Mouse (Mus musculus): ENCODE results near the gene Nr2f1. TPM values are rescaled to one million over a fixed set of nuclear protein-coding genes. Genes with fewer than 3 reads are reported as not detected.

Nr2f1 gene
- polyA plus RNA-seq, 1 experiment = 6.8 TPM

DNA sequence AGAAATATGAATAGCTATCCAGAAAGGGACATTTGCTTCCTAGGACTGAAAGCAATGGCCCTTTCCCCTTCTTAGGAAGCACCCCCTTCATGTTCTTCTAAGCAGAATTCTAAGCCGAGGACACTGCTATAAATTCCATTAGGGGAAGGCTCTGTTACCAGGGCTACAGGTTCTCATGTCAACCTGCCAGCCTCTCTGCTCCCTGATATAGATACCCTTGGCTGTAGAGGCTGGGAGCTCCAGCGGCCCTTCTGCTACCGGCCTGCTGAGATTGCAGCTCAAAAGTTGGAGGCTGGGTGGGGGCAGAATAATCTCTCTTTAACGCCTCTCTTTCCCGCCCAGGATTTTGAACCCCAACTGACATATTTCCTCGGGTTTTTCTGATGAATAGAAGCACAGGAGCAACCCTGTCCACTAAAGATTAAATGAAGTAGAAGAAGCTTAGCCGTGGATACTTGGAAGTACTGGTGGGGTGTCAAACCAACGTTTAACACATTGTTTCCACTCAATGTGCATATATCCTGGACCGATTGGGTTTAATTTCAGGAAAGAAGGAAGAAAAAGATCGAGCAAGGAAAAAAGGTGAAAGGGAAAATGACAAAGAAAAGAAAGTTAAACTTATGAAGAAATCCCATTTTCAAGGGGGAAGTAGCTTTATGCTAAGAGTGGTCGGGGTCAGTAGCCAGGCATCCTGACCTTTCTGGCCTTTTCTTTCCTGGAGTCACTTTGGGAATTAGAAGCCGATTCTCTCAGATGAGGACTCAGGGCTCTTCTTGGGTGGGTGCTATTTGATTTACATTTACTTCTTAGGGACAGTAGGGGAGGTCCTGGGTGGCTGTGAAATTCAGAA lies 8.5 kb upstream of the Nr2f1 start:
- Histone ChIP-seq H3K79me2 (ENCODE audit: control insufficient read depth, insufficient read depth) (peaks cover 28% of the 10 kb centered on the region), H3ac (ENCODE audit: control insufficient read depth, insufficient read length, low read depth) (no peak overlapping the region), H3K4me3 (ENCODE audit: insufficient read depth, poor library complexity, severe bottlenecking) (no peak overlapping the region), H3K79me3 (ENCODE audit: low read depth) (peaks cover 4% of the 10 kb centered on the region), H3K27me3 (ENCODE audit: control insufficient read depth, insufficient read depth, insufficient read length) (no peaks in the 10 kb centered on the region), H3K36me3 (ENCODE audit: control insufficient read depth, insufficient read depth) (peaks cover 7% of the 10 kb centered on the region)
- TF ChIP-seq MYOG (IDR thresholded peaks at IDR 0.05; ENCODE audit: control insufficient read depth, extremely low read depth, insufficient read length) (no peak), USF1 (IDR thresholded peaks at IDR 0.05; ENCODE audit: low read depth) (no peak), MYOD1 (IDR thresholded peaks at IDR 0.05; ENCODE audit: control insufficient read depth, insufficient read length, low read depth) (no peak), CTCF (IDR thresholded peaks at IDR 0.05; ENCODE audit: control insufficient read depth, insufficient read depth, insufficient read length) (no peak), FOSL1 (IDR thresholded peaks at IDR 0.05; ENCODE audit: insufficient read depth, low read length, poor library complexity, severe bottlenecking) (no peak), CEBPB (IDR thresholded peaks at IDR 0.05; ENCODE audit: low read depth) (no peak), MAX (IDR thresholded peaks at IDR 0.05) (no peak)

DNA sequence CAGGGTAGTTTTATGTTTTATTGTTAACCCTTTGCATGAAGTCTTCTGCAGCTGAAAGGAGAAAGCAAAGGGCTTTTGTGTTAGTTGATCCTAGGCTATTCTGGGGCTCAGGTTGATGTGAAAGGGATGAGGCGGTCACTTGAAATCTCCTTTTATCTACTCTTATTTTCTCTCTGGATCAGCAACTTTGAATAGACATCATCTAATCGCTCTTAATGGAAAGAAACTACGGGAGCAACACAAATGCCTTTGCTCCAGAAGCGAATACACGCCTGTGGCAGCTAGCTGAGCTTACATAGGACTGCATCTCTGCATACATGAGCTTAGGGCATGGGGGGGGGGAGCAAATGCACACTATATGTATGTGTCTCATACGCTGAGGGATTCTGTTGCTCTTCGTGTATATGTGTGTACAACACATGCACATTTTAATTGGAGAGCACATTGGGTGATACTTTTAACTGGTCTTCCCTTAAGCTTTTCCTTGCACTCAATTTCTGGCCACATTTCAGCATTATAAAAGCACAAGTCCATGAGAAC lies 7.4 kb upstream of the Nr2f1 start:
- Histone ChIP-seq H3K27me3 (ENCODE audit: control insufficient read depth, insufficient read depth, insufficient read length) (no peaks in the 10 kb centered on the region), H3K79me3 (ENCODE audit: low read depth) (peaks cover 4% of the 10 kb centered on the region), H3K79me2 (ENCODE audit: control insufficient read depth, insufficient read depth) (peaks cover 28% of the 10 kb centered on the region), H3K36me3 (ENCODE audit: control insufficient read depth, insufficient read depth) (peaks cover 7% of the 10 kb centered on the region), H3K4me3 (ENCODE audit: insufficient read depth, poor library complexity, severe bottlenecking) (no peak overlapping the region), H3ac (ENCODE audit: control insufficient read depth, insufficient read length, low read depth) (no peak overlapping the region)
- TF ChIP-seq CTCF (IDR thresholded peaks at IDR 0.05; ENCODE audit: control insufficient read depth, insufficient read depth, insufficient read length) (no peak), MYOG (IDR thresholded peaks at IDR 0.05; ENCODE audit: control insufficient read depth, extremely low read depth, insufficient read length) (no peak), CEBPB (IDR thresholded peaks at IDR 0.05; ENCODE audit: low read depth) (no peak), FOSL1 (IDR thresholded peaks at IDR 0.05; ENCODE audit: insufficient read depth, low read length, poor library complexity, severe bottlenecking) (no peak), MAX (IDR thresholded peaks at IDR 0.05) (no peak), USF1 (IDR thresholded peaks at IDR 0.05; ENCODE audit: low read depth) (no peak), MYOD1 (IDR thresholded peaks at IDR 0.05; ENCODE audit: control insufficient read depth, insufficient read length, low read depth) (no peak)

DNA sequence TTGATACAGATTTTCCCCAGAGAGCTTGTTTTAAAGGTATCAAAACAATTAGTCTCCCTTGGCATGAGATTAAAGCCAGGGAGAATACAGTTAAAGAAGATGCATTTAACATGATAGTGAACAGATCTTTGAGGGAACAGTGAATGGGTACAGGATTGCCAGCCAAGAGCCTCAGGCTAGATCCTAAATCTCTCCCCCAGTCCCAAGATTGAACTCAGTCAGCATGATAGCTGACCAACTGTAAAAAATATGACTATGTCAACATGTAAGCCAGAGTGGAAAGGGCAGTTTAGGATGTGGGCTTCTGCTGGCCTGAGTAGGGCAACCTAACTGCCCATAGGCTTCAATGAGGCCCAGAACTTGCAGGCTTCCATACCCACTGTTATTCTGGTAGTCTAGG lies 5.9 kb upstream of the Nr2f1 start:
- peaks cover 4% of the 10 kb centered on the region for H3K79me3 ChIP-seq (ENCODE audit: low read depth)
- H3K79me2 ChIP-seq (ENCODE audit: control insufficient read depth, insufficient read depth) = peaks cover 28% of the 10 kb centered on the region
- peaks cover 7% of the 10 kb centered on the region for H3K36me3 ChIP-seq (ENCODE audit: control insufficient read depth, insufficient read depth)
- no peak for TF ChIP-seq CEBPB (IDR thresholded peaks at IDR 0.05; ENCODE audit: low read depth)
- TF ChIP-seq FOSL1 (IDR thresholded peaks at IDR 0.05; ENCODE audit: insufficient read depth, low read length, poor library complexity, severe bottlenecking) = no peak
- no peak for TF ChIP-seq MAX (IDR thresholded peaks at IDR 0.05)
- TF ChIP-seq CTCF (IDR thresholded peaks at IDR 0.05; ENCODE audit: control insufficient read depth, insufficient read depth, insufficient read length) = no peak
- no peak for TF ChIP-seq USF1 (IDR thresholded peaks at IDR 0.05; ENCODE audit: low read depth)
- TF ChIP-seq MYOG (IDR thresholded peaks at IDR 0.05; ENCODE audit: control insufficient read depth, extremely low read depth, insufficient read length) = no peak
- no peak for TF ChIP-seq MYOD1 (IDR thresholded peaks at IDR 0.05; ENCODE audit: control insufficient read depth, insufficient read length, low read depth)
- H3K27me3 ChIP-seq (ENCODE audit: control insufficient read depth, insufficient read depth, insufficient read length) = no peaks in the 10 kb centered on the region
- no peak overlapping the region for H3ac ChIP-seq (ENCODE audit: control insufficient read depth, insufficient read length, low read depth)
- no peak overlapping the region for H3K4me3 ChIP-seq (ENCODE audit: insufficient read depth, poor library complexity, severe bottlenecking)

DNA sequence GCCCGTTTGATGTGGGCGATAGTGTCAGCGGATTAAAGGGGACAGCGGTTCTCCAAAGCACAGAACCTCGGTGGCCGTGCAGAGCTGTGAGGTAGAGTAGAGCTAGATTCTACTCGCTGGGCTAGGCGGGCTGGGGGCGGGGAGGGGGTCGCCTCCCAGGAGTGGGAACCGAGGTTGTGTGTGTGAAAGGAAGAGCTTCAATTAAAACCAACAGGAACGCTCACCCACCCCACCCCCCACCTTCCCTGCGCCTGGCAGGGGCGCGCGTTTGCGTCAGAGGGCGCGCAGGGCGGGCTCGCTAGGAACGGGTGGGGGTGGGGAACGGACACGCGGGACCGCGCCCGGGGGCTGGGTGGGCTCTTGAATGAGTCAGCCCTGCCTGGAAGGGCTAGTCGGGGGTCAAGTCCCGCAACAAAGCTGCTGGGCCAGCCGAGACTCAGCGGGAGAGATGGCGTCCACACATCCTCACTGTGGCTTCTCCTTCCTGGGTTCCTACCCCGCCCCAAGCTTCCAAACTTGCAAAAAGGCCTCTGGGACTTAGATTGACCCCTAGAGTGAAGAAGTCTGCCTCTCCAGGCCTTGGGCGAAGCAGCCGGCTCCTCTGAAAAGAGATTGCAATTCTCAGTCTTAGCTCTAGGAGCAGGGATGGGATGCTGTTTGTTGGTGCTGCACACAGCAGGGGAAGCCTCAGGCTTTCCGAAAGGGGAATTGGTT lies 3.9 kb upstream of the Nr2f1 start:
- H3K4me3 ChIP-seq (ENCODE audit: insufficient read depth, poor library complexity, severe bottlenecking) = peak overlapping the region; percentile 59
- no peaks in the 10 kb centered on the region for H3K36me3 ChIP-seq (ENCODE audit: control insufficient read depth, insufficient read depth)
- TF ChIP-seq MYOG (IDR thresholded peaks at IDR 0.05; ENCODE audit: control insufficient read depth, extremely low read depth, insufficient read length) (no peak), CTCF (IDR thresholded peaks at IDR 0.05; ENCODE audit: control insufficient read depth, insufficient read depth, insufficient read length) (no peak), MAX (IDR thresholded peaks at IDR 0.05) (no peak), USF1 (IDR thresholded peaks at IDR 0.05; ENCODE audit: low read depth) (no peak), MYOD1 (IDR thresholded peaks at IDR 0.05; ENCODE audit: control insufficient read depth, insufficient read length, low read depth) (no peak), CEBPB (IDR thresholded peaks at IDR 0.05; ENCODE audit: low read depth) (no peak), FOSL1 (IDR thresholded peaks at IDR 0.05; ENCODE audit: insufficient read depth, low read length, poor library complexity, severe bottlenecking) (no peak)
- H3ac ChIP-seq (ENCODE audit: control insufficient read depth, insufficient read length, low read depth) = peak overlapping the region; percentile 71
- H3K79me3 ChIP-seq (ENCODE audit: low read depth) = peaks cover 4% of the 10 kb centered on the region
- H3K79me2 ChIP-seq (ENCODE audit: control insufficient read depth, insufficient read depth) = peaks cover 28% of the 10 kb centered on the region
- H3K27me3 ChIP-seq (ENCODE audit: control insufficient read depth, insufficient read depth, insufficient read length) = no peaks in the 10 kb centered on the region

DNA sequence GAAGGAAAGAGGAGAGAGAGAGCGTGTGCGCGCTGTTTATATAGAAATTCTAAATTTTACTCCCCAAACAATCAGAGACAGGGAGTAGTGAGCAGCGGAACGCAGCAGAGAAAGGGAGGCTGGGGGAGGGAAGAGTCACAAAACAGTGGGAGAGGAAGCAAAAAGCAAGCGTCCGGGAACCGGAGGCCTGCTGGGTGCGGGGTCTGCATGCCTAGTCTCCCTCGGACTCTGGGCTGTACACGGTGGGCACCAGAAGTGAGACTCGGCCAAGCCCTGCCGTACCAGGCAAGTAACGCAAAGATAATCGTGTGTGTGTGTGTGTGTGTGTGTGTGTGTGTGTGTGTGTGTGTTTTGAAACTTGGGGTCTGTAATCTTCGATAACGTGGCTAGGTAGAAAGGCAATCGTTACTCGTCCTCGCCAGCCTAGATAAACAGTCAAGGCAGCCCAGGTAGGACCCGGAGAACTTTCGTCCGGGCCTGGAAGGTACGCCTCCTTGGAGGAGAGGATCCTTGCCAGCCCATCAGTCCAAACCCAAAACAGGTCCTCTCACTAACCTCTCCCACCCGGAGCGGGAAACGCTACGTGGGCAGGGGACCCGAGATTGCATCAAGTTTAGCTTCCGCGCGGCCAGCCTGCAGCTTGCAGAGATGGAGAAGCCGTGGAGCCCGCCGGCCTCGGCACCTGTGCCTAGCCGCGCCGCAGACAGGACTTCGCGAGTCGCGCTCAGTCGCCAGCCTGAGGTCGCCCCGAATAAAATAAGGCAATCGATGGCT lies 3.2 kb upstream of the Nr2f1 start:
- Histone ChIP-seq H3K4me3 (ENCODE audit: insufficient read depth, poor library complexity, severe bottlenecking) (peak overlapping the region; percentile 59), H3K27me3 (ENCODE audit: control insufficient read depth, insufficient read depth, insufficient read length) (no peaks in the 10 kb centered on the region), H3K36me3 (ENCODE audit: control insufficient read depth, insufficient read depth) (no peaks in the 10 kb centered on the region), H3K79me2 (ENCODE audit: control insufficient read depth, insufficient read depth) (peaks cover 34% of the 10 kb centered on the region), H3K79me3 (ENCODE audit: low read depth) (peaks cover 4% of the 10 kb centered on the region), H3ac (ENCODE audit: control insufficient read depth, insufficient read length, low read depth) (peak overlapping the region; percentile 54)
- TF ChIP-seq CEBPB (IDR thresholded peaks at IDR 0.05; ENCODE audit: low read depth) (no peak), USF1 (IDR thresholded peaks at IDR 0.05; ENCODE audit: low read depth) (no peak), FOSL1 (IDR thresholded peaks at IDR 0.05; ENCODE audit: insufficient read depth, low read length, poor library complexity, severe bottlenecking) (no peak), MAX (IDR thresholded peaks at IDR 0.05) (no peak), MYOG (IDR thresholded peaks at IDR 0.05; ENCODE audit: control insufficient read depth, extremely low read depth, insufficient read length) (no peak), MYOD1 (IDR thresholded peaks at IDR 0.05; ENCODE audit: control insufficient read depth, insufficient read length, low read depth) (no peak), CTCF (IDR thresholded peaks at IDR 0.05; ENCODE audit: control insufficient read depth, insufficient read depth, insufficient read length) (no peak)
